Mouse (Mus musculus) CH12F3 (cell line): ENCODE measurements around the gene 4921504E06Rik.

Experiments
- in situ Hi-C: fragments of 300-500 bp; cut with MboI; formaldehyde crosslinking; loops from 2 replicates; pipeline ENCODE4 v1.14.3; 2020; ENCODE audit warnings: low sequenced_read_pairs

4921504E06Rik gene

DNA sequence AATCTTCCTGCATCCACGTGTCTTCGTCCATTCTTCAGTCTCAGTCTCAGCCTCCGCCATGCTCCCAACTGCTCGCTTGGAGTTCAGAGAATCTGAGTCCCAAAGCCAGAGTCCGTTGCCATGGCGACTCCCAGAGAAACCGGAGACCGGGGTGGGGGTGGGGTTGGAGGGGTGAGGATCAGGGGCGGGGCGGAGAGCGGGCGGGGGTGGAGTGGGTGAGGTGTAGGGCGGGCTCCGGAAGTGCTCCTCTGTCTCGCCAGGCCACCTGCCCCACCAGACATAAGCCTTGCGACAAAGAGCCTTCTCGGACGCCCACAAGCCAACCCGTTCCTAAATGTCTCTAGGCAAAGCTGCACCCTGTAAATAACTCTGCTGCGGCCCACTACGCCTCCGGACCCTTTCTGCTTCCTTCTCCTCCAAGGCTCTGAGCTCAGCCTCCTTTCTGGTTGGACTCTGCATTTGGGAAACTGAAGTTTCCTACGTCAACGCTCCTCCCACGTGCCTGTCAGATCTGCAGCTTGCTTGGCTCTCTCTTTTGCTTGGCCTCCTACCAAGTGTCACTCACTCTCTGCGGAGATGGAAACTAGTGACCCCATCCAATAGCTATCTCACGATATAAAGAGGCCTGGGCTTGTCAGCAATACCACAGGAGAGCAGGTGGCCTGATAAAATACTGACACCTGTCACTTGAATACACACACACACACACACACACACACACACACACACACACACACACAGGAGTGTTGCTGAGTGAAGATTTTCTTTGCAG lies at the start of gene 4921504E06Rik:
Gene 4921504E06Rik, minus strand, starts transcription at position 94 of the 772 bp plus-strand sequence.
- in situ Hi-C loops: no loop called here

DNA sequence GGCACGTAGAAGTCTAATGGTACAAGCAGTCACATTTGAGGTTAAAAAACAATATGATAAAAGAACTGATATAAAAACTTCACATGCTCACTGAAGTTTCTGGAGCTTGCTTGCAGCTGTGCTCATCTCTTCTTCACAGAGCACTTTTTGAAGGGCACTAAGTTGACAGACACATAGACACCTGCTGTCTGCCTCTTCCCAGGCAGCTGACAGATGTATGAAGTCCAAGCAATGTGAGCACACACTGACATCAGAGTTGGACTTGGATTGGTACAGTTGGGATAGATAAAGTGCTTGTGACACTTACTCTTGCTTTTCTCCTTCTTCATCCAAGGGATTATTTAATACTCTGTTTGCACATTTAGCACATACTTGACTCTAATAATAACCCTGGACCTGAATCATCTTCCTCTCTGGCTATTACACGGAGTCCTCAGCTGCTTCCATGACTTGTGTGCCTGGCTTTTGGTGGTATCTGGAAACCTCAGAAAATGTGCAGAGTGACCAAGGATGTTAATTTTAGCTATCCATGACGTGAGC lies 47.7 kb upstream of the 4921504E06Rik start:
- in situ Hi-C loops: no loop called here

DNA sequence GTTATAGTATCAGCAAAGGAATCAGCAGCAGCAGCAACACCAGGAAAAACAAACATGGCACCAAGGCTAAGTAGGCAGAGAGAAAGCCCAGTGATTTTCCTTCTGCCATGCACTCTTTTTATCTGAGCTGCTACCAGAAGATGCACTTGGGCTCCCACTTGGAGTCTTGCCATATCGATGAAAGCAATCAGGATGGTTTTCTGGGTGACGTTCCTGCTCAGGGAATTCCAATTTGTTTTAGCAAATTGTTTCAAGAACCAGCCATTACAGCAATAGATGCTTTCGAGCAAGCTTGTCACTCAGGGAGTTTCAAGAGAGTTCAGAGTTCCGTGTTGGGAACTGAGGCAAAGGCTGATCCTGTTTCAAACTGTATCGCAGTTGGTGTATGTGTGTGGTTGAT lies 47.1 kb upstream of the 4921504E06Rik start:
- in situ Hi-C loops: no loop called here

DNA sequence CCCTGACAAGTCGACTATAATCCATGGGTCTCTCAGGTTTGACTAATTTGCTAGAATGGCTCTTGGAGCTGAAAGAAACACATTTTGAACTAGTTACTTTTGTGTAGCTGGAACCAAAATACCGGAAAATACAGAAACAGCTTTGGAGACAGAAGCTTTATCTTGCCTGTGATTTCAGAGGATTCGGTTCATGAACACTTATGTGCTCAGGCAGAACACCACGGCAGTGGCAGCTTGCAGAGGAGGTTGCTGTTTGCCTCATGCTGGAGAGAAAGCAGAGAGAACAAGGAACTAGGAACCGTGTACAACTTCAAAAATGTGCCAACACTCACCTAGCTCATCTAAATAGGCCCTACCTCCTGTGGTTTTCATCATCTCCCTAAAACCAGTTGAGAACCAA lies 46.1 kb upstream of the 4921504E06Rik start:
- in situ Hi-C loops: no loop called here

DNA sequence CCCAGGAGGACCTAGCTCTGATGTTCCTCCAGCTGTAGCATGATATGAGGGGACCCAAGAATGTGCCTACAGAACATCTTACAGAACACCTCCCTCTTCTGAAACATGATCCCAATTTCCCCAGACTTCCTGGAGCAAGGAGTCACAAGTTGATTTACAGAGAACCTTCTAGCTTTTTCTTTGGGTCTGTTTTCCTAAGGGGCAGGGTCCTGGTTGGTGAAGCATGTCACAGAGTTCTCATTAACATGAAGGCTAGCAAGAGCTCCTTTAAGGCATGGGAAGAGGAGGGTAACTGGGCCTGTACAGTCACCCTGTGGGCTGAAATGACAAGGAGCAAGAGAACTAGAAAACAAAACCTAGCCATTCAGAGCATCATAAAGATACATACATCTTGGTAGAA lies 43.3 kb upstream of the 4921504E06Rik start:
- in situ Hi-C loops: no loop called here

DNA sequence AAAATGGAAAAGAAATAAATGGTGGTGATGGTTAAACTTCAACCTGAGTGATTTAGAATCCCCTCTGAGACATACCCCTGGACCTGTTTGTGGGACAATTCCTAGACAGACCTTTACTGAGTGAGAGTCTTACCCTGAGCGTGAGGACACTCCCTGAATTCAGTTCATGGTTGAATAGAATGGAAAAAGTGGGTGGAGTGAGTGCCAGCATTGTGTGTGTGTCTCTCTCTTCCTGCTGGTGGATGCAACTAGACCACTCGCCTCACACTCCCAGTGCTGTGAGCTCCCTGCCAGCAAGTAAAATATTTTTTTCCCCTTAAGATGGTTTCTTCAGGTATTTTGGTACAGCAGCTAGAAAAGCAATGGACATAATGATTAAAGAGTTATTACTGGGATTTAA lies 42.7 kb upstream of the 4921504E06Rik start:
- in situ Hi-C loops: no loop called here

DNA sequence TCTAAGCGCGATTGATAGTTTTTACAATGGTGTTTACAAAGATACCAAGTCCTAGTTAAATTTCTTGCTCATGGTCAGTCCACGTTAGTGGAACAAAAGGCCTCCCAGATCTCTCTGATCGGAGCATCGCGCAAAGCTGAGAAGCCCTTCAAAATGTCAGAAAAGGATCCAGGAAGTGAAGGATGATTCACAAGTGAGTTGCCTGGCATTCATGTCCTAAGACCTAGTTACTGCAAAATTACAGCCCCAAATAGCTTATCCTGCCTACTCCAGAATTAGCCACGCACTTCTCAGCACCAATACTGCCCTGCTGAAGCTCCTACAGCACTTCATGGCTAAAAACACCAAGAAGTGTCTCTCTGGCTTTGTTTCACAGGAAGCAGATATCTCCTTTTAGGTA lies 41.1 kb upstream of the 4921504E06Rik start:
- in situ Hi-C loops: no loop called here

DNA sequence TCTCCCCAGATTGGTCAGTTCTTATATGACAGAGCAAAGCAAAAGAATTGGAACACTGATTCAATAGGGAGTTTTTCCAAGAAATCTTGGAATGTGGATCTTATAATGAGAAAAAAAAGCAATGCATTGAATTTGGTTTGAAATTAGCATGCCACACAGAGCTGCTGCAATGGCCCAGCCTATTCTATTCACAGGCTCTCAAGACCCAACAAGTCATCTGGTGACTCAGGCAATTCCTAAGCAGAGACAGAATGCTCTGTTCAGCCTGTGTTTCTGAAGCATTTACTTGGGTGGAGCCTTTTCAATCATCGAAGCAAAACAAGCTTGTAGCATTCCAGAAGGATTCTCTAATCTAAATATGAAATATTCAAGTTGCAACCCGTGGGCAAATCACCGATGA lies 26.1 kb upstream of the 4921504E06Rik start:
- in situ Hi-C loops: no loop called here

DNA sequence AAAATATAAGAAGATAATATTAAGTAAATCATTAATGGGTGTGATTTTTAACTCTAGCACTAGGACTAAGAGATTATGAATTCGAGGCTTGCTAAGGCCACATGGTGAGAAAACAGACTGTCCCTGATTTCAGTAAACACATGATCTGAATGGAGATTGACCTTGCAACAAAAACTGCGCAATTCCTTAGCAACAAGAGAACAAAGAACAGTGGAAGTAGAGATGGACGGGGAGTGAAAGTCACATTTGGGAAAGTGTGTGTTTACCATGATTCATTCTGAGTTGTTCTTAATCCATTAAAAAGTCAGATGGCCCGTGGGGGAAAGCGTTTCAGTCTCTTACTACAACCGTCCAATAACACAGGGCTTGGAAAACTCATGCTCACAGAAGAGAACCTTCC lies 25.5 kb upstream of the 4921504E06Rik start:
- in situ Hi-C loops: no loop called here

DNA sequence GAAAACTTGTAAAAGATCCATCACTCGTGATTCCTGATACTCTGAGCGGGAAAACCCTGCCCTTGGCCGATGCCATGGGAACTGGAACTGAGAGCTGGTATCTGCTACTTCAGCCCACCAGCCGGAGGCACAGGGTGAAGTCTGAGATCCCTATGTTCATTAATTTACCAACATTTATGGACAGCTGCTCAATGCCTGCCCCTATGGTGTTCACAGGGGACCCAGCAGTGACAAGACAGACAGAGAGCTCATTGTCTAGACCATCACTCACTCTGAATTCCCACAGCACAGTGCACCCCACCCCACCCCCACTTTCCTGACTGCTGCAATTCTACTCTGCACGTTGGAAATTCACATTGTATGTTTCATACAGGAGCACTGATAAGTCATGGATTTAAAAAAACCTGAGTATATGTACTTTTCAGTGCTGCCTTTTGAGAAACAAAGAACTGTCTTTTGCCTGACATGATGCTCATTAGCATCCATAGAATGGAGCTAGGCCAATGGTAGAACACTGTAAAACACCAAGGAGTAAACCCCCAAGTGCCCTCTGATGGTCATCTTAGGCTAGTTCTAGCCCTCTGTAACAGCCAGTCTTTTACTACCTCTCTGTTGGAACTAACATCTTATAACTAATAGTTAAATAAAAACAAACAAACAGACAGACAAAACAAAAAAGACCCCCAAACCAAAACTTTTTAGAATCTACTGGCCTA lies 8.6 kb upstream of the 4921504E06Rik start:
- in situ Hi-C loops: no loop called here

DNA sequence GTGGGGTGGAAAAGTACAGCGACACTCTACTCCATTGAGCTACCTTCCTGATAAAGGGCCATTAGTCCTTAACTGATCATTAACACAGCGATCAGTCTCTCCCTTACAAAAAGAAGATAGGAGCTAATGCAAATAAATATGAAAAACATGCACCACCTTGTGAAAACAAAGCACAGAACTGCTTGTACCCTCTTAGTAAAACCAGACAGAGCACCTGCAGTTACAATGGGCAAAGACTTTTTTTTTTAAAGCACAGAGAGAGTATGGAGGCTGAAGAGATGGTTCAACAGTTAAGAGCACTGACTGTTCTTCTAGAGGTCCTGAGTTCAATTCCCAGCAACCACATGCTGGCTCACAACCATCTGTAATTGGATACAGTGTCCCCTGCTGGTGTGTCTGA lies 6.9 kb upstream of the 4921504E06Rik start:
- in situ Hi-C loops: no loop called here

DNA sequence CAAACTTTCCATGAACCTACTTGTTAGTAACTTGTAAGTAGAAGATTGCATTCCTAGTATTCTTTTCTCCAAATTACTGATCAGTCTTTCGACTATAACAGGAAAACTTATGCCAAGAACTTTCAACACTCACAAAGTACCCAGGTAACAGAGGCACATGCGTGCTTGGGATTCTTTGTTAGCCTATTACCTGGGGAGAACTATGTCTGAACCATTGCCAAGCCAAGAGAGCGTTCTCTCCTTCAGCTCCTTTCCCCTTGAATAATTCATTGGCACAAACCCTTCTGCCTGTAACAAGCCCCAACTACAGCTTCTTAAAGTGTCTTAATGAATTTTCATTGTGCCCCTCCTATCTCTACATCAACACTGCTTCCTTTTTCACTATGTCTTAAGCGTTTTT lies 6.4 kb upstream of the 4921504E06Rik start:
- in situ Hi-C loops: no loop called here

DNA sequence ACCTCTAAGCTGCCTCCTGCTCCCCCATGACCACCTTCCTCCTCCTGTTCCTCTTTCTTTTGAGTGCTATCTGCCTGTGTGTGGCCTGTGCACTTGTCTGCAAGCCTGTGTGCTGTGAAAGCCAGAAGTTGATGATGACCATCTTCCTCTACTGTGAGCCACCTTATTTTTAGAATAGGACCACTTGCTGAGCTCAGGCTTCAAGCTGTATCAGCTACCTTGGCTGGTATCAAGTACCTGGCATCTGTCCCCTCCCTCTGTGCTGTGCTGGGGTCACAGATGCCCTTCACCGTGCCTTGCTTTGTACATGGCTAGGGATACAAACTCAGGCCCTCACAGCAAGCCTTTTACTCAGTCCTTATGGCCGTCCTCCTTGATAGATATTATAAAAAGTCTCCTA lies 2.3 kb downstream of the 4921504E06Rik start:
- in situ Hi-C loops: no loop called here

DNA sequence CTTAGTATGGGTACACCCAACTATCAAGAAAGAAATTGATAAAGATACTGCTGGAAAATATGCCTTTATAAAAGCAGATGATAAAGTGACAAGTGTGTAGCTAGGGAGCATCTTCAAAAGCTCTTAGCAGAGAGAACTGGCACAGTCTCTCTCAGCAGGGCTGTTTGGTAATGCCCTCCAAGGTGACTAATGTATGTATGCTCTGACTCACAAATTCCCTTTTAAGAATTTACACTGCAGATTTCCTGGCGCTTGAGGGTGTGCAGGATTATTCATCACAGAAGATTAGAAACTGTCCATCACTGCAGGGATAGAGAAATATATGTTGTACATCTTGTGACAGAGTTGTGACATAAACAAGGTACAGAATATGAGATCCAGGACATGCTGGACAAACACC lies 12.8 kb downstream of the 4921504E06Rik start:
- in situ Hi-C loops: no loop called here

DNA sequence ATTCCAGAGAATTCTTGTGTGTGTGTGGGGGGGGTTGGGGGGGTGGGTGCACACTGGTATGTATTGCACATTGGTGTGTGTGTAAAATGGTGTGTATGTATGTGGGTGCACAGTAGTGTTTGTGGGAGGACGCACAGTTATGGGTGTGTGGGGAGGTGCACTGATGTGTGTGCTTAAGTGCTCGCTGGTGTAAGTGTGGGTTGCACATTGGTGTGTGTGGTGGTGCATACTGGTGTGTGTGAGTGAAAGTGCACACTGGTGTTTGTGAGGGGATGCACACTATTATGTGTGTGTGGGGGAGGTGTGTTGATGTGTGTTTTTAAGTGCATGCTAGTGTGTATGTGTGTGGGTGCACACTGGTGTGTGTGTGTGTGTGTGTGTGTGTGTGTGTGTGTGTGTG lies 24.3 kb downstream of the 4921504E06Rik start:
- in situ Hi-C loops: no loop called here

DNA sequence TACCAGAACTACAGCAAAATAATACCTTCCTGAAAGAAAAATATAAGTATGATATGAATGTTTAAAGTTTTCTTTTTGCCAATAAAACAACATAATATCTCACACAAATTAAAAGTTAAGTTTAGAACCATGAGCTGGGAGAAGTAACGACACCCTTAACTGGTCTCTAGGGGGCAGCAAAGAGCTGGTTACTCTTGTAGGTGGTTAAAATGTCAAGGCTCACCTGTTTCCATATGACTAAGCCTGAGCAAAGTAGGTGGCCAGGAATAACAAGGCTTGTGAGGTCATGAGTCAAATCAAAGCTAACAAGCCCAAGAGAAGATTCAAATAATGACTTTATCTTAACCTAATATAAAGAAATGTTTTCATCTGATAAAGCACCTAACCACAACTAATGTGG lies 24.9 kb downstream of the 4921504E06Rik start:
- in situ Hi-C loops: no loop called here

DNA sequence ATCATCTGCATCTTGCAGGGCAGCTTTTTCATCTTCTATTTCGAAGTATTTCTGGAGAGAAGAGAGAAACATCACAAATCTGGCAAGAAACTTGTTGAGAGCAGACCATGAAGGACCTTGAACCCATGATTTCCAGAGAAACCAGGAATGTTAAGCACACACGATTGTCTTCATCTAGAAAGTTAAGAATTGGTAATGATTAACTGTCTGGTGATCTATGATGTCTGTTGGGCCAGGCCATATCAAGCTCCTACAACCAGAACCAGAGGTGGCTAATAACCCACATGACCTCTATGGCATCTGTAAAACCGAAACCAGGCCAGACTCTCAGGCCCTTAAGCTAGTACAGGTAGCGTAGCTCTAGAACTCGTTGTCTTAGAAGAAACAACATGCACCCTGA lies 29.6 kb downstream of the 4921504E06Rik start:
- in situ Hi-C loops: no loop called here

DNA sequence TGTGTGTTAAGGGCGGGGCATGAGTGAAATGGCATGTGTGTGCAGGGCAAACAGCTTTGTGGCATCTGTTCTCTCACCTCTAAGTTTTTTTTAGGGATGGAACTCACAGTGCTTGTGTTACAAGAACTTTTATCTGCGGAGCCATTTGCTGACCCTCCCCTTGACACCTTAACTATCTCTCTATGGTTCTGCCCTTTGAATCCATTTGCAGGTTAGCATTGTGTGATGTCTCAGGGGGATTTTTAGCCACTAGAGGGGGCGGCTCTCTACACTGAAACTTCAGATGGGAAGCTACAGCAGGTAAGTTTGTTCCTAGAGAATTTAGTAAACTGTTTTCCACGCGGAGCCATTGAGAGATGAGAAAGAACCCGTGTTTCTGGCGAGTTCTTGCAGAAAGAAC lies 32.1 kb downstream of the 4921504E06Rik start:
- in situ Hi-C loops: no loop called here

DNA sequence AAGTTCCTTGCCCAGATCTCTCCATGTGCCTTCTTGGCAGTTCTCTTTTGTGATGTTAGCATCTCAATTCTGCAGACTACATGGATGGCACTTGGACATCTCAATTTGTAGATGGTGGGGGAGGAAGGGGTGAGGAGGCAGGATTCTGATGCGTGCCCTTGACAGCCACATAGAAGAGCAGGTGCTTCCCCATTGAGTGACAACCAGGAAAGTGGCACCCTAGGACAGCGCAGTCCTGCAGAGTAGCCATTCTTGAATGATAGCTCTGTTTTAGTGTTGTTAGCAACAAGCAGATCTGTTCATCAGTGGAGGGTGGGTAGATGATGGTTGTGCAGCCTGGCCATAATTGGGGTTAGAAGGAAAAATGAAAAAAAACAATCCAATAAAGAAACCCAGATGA lies 33.1 kb downstream of the 4921504E06Rik start:
- in situ Hi-C loops: no loop called here

DNA sequence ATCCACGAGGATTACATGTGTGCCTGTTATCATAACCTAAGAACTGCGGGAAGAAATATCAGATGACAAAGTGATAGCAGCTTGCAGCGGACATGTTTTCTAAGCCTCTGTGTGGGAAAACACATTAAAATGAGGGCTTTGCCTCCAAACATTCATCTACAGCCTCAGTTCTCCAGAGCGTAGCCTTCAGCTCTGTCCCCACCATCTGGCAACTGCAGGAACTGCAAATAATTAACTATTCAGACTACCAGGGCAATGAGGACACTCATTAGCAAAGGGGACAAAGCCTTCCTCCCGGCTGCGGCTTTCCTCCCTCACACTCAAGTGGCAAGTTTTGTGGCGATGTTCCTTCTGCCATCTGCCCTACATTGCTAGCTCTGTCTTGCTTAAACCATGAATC lies 33.9 kb downstream of the 4921504E06Rik start:
- in situ Hi-C loops: loop anchor here (10.0 kb wide), 1 partner anchor 105 kb away; no protein-coding TSS in a partner anchor

DNA sequence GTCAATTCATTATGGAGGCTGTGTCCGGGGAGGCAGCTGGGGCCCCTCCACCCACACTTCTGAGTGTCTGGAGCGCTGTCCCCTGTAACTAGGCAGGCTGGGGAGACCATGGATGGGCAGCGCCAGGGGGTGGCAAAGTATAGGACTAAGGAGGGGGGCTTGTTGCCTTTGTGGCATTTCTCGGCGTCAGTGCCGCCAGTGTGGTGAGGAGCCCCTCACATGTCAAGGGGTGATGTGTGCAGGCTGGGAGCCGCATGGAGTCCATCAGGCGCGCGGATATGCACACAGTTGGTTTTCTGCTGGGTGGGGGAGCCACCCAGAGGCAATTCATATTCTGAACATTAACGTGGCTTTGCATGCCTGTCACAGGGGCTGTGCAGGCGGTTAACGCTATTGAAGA lies 35.8 kb downstream of the 4921504E06Rik start:
- in situ Hi-C loops: loop anchor here (10.0 kb wide), 1 partner anchor 103 kb away; no protein-coding TSS in a partner anchor

DNA sequence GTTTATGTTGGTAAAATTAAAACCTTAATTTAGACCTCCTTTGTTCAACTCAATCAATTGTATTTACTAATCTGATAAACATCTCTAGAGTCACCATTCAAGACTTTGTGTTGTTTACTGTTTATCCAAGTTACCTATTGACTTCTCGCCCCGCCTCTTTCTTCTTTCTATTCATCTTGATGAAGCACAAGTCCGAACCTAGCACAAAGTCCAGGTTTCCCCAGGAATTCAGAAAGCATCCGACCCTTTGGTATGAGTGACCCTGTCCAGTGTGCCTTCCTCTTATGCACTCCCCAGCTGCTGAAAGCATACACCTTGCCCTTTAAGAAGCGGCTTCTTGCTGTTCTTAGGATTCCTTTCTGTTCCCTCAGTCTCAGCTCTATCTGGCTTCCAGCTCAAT lies 41.3 kb downstream of the 4921504E06Rik start:
- in situ Hi-C loops: loop anchor here (10.0 kb wide), 1 partner anchor 98 kb away; no protein-coding TSS in a partner anchor
